Mouse (Mus musculus) retina, postnatal 7 days (tissue): ENCODE data around the gene Gtpbp4.
"Not testable (repeated sequence)": the region's sequence is repeated elsewhere in the genome, so short reads cannot be mapped to it uniquely, and the experiment has no call there.

Source experiments
- DNase-seq: peaks from one replicate; pipeline ENCODE4 v3.0.0-alpha.2; 2012; ENCODE audit warnings: low read depth, low spot score

Gtpbp4 gene

GRCm38 (mm10) chr13:8972369-8972768 is 23.5 kb downstream of the Gtpbp4 start:
- no peak for DNase-seq

DNA sequence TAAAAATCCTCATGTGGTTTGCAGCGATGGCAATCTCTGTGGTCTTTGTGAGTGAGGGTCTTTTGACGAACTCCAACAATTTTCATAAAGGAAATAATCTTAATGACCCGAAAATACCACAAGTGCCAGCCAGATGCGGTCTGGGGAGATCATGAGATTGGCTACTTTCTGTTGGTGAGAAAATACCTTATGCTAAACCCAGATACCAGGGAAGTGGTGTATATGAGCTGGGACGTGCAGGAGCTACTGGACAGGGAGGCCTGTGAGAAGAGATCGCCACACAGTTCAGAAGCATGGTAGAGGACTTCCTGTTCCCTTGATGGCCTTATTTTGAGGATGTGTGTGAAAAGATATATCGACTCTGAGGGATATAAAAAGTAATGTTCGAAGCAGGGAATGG is 28.1 kb downstream of the Gtpbp4 start:
- DNase-seq: no peak

- DNase-seq: no peak
These were observed 30.7 kb downstream of the Gtpbp4 start for GRCm38 (mm10) chr13:8965224-8965623.

DNA sequence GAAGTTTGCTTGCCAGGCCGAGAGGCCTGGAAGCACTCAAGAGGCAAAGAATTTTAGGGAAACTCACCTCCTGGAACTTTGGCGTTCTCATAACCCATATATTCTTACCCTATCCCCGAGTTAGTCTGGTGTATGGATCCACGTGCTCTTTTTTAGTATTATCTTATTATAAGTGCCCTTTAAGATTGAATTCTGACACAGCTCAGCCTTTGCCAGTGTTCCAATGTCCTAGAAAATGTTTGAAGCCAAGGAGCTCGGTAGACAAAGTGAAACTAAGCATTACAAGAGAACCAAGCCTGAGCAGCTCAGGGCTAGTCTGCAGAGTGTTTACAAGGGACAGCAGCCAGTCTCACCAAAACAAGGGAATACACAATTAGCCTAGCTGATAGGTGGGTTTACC is 33.6 kb downstream of the Gtpbp4 start:
- not testable (repeated sequence) for DNase-seq

GRCm38 (mm10) chr13:8961128-8961888 is 34.6 kb downstream of the Gtpbp4 start:
- not testable (repeated sequence) for DNase-seq

GRCm38 (mm10) chr13:8959554-8959953 is 36.3 kb downstream of the Gtpbp4 start:
- DNase-seq: not testable (repeated sequence)

DNA sequence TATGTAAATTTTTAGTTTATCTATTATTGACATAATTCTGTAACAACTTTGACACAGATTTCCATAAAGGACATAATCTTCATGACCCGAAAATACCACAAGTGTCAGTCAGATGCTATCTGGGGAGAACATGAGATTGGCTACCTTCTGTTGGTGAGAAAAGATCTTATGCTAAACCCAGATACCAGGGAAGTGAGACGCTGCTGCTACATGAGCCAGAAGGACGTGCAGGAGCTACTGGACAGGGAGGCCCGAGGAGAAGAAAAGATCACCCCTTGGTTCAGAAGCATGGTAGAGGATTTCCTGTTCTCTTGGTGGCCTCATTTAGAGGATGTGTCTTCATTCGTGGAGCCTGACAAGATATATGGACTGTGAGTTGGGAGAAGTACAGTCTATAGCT is 36.8 kb downstream of the Gtpbp4 start:
- DNase-seq: not testable (repeated sequence)

- not testable (repeated sequence) for DNase-seq
These were observed 39.0 kb downstream of the Gtpbp4 start for GRCm38 (mm10) chr13:8956873-8957272.

GRCm38 (mm10) chr13:8955127-8955526 is 40.8 kb downstream of the Gtpbp4 start:
- DNase-seq: not testable (repeated sequence)

- DNase-seq: not testable (repeated sequence)
These were observed 43.3 kb downstream of the Gtpbp4 start, which contains the start of gene Idi2 for GRCm38 (mm10) chr13:8952563-8952962. TSS of gene Idi2 (plus strand) at chr13:8952863.

- not testable (repeated sequence) for DNase-seq
These were observed 47.8 kb downstream of the Gtpbp4 start, which contains the start of gene Gm9745 for GRCm38 (mm10) chr13:8948131-8948530. TSS of gene Gm9745 (minus strand) at chr13:8948231.

DNA sequence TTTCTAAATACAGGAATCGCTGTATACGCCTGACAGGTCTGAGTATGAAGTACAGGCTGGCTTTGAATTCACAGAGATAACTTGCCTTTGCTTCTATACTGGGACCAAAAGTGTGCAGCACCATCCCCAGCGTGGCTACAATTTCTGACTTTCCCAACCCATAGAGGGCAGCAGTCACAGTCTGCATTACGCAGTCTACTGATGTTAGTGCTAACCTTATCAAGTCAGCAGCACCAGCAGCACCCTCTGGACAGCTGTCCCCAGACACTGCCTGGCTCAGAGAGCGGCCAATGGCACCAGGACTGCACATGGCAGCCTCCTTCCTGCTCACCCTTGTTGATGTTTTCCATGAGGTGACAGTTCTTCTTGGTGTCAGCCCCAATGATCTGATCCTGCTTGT is 52.1 kb downstream of the Gtpbp4 start:
- not testable (repeated sequence) for DNase-seq

DNA sequence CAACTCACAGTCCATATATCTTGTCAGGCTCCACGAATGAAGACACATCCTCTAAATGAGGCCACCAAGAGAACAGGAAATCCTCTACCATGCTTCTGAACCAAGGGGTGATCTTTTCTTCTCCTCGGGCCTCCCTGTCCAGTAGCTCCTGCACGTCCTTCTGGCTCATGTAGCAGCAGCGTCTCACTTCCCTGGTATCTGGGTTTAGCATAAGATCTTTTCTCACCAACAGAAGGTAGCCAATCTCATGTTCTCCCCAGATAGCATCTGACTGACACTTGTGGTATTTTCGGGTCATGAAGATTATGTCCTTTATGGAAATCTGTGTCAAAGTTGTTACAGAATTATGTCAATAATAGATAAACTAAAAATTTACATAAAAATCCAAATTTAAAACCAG is 54.2 kb downstream of the Gtpbp4 start:
- not testable (repeated sequence) for DNase-seq

GRCm38 (mm10) chr13:8941110-8941509 is 54.8 kb downstream of the Gtpbp4 start:
- DNase-seq: not testable (repeated sequence)

- DNase-seq: not testable (repeated sequence)
These were observed 58.2 kb downstream of the Gtpbp4 start for GRCm38 (mm10) chr13:8937611-8938140.

- DNase-seq: no peak
These were observed 62.4 kb downstream of the Gtpbp4 start for GRCm38 (mm10) chr13:8933499-8933898.
